Mouse (Mus musculus) forelimb bud, embryonic 11.5 days (tissue): ENCODE data around the gene Carns1.
"Not testable (repeated sequence)": the region's sequence is repeated elsewhere in the genome, so short reads cannot be mapped to it uniquely, and the experiment has no call there.

Experiments
- DNase-seq: peaks from one replicate; pipeline ENCODE4 v3.0.0-alpha.2; 2012; ENCODE audit warnings: low read depth, low spot score

Gene Carns1

GRCm38 (mm10) chr19:4131768-4132167 is 43.5 kb downstream of the Carns1 start:
- DNase-seq: no peak

- no peak for DNase-seq
Measured at GRCm38 (mm10) chr19:4131075-4131474, 44.2 kb downstream of the Carns1 start.

GRCm38 (mm10) chr19:4130106-4130505 is 45.2 kb downstream of the Carns1 start:
- no peak for DNase-seq

GRCm38 (mm10) chr19:4129462-4129861 is 45.8 kb downstream of the Carns1 start:
- DNase-seq: no peak

- DNase-seq: no peak
Measured at GRCm38 (mm10) chr19:4126759-4127495, 48.4 kb downstream of the Carns1 start.

GRCm38 (mm10) chr19:4125741-4126696 is 49.3 kb downstream of the Carns1 start, which contains the start of gene Aip:
TSS of gene Aip (minus strand) at chr19:4125858.
- peak; percentile 97 for DNase-seq

- not testable (repeated sequence) for DNase-seq
Measured at GRCm38 (mm10) chr19:4125268-4125667, 50.0 kb downstream of the Carns1 start.

- no peak for DNase-seq
Measured at GRCm38 (mm10) chr19:4124432-4124831, 50.8 kb downstream of the Carns1 start.

GRCm38 (mm10) chr19:4122411-4123370 is 52.6 kb downstream of the Carns1 start:
- DNase-seq: no peak

GRCm38 (mm10) chr19:4121896-4122295 is 53.4 kb downstream of the Carns1 start:
- not testable (repeated sequence) for DNase-seq

GRCm38 (mm10) chr19:4121097-4121805 is 54.0 kb downstream of the Carns1 start:
- DNase-seq: peak; percentile 98

- no peak for DNase-seq
Measured at GRCm38 (mm10) chr19:4120496-4120895, 54.8 kb downstream of the Carns1 start.

- no peak for DNase-seq
Measured at GRCm38 (mm10) chr19:4119716-4120487, 55.4 kb downstream of the Carns1 start.

- DNase-seq: no peak
Measured at GRCm38 (mm10) chr19:4118350-4118749, 56.9 kb downstream of the Carns1 start.

GRCm38 (mm10) chr19:4117006-4117405 is 58.3 kb downstream of the Carns1 start:
- no peak for DNase-seq

GRCm38 (mm10) chr19:4115816-4116215 is 59.5 kb downstream of the Carns1 start:
- no peak for DNase-seq

GRCm38 (mm10) chr19:4115144-4115543 is 60.1 kb downstream of the Carns1 start:
- no peak for DNase-seq

- DNase-seq: no peak
Measured at GRCm38 (mm10) chr19:4114551-4114950, 60.7 kb downstream of the Carns1 start.
